Mouse (Mus musculus) forebrain, embryonic 14.5 days (tissue): ENCODE measurements at regions not wholly inside any gene's neighbourhood (a gene's known extent, or its start where the extent isn't known, plus 50 kb on each side); places are given as distances from the start of the nearest gene placed in this dataset.

ENCODE experiments used
- ATAC-seq: fragments of 200-750 bp; cut with Nextera tagmentation; 2 replicates; pipeline ENCODE4 v1.8.0; 2017; ENCODE audit warnings: mild to moderate bottlenecking, moderate library complexity
- DNase-seq: peaks from one replicate; pipeline ENCODE4 v3.0.0-alpha.2; 2015; ENCODE audit warnings: low spot score
- H3K27ac ChIP-seq: fragments of 300-500 bp; sonication (generic); 2 replicates; pipeline ENCODE4 v1.5.1; 2014; ENCODE audit warnings: low read depth, mild to moderate bottlenecking, control low read depth, low read length, moderate library complexity
- H3K27me3 ChIP-seq: fragments of 300-500 bp; sonication (generic); replicated peaks from 2 replicates; pipeline ENCODE4 v1.6.1; 2014; ENCODE audit warnings: low read length, control low read depth, mixed read lengths; ENCODE audit not compliant: control insufficient read depth, insufficient read depth
- H3K36me3 ChIP-seq: fragments of 300-500 bp; sonication (generic); 2 replicates; pipeline ENCODE4 v1.6.1; 2014; ENCODE audit warnings: low read length, control low read depth; ENCODE audit not compliant: control insufficient read depth, insufficient read depth
- H3K4me1 ChIP-seq: fragments of 300-500 bp; sonication (generic); 2 replicates; pipeline ENCODE4 v1.6.1; 2014; ENCODE audit warnings: antibody characterized with exemption, low read length, control low read depth; ENCODE audit not compliant: control insufficient read depth, insufficient read depth
- H3K4me2 ChIP-seq: fragments of 300-500 bp; sonication (generic); 2 replicates; pipeline ENCODE4 v1.6.1; 2014; ENCODE audit warnings: mild to moderate bottlenecking, control low read depth, low read length
- H3K4me3 ChIP-seq: fragments of 300-500 bp; sonication (generic); 2 replicates; pipeline ENCODE4 v1.5.1; 2014; ENCODE audit warnings: low read depth, low read length, control low read depth
- H3K9ac ChIP-seq: fragments of 300-500 bp; sonication (generic); 2 replicates; pipeline ENCODE4 v1.6.1; 2014; ENCODE audit warnings: mild to moderate bottlenecking, low read length, control low read depth, moderate library complexity
- H3K9me3 ChIP-seq: fragments of 300-500 bp; sonication (generic); replicated peaks from 2 replicates; pipeline ENCODE4 v1.6.1; 2016; ENCODE audit warnings: low read length, control low read depth, mixed read lengths; ENCODE audit not compliant: control insufficient read depth
- WGBS: fragments of 180-500 bp; shearing (Covaris S2); extraction: QIAGEN DNeasy Blood & Tissue Kit; methylation state at CpG from one replicate; pipeline ENCODE4 v1.1.7; 2014; 5-methylcytosine and 5-hydroxymethylcytosine counted together

DNA sequence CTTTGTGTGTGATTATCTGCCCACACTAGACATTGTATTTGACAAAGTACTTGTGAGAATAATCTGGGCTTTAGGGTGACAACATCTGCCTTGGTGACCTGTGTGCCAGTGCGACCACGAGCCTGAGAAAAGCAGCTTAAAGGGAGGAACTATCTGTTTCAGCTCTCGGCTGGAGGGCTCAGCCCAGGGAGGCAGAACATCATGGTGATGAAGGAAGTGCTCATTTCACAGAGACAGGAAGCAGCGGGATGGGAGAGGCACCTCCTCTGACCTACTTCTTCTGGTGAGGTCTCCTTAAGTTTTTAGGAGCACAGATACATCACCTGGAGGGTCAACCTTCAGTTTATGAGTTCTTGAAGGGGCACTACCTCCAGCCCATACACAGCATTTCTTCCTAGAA is 89.8 kb downstream of the Kif26a start:
- H3K27ac ChIP-seq: no peak overlapping the region
- H3K27me3 ChIP-seq: no peaks in the 10 kb centered on the region
- 60% methylated on average over 4 of the region's 4 CpGs for WGBS
- H3K9me3 ChIP-seq: no peaks in the 10 kb centered on the region
- H3K4me1 ChIP-seq: peaks cover 31% of the 10 kb centered on the region
- H3K9ac ChIP-seq: no peak overlapping the region
- DNase-seq (no peak), ATAC-seq (no peak)
- H3K4me2 ChIP-seq: no peak overlapping the region
- H3K4me3 ChIP-seq: no peak overlapping the region
- H3K36me3 ChIP-seq: no peaks in the 10 kb centered on the region

DNA sequence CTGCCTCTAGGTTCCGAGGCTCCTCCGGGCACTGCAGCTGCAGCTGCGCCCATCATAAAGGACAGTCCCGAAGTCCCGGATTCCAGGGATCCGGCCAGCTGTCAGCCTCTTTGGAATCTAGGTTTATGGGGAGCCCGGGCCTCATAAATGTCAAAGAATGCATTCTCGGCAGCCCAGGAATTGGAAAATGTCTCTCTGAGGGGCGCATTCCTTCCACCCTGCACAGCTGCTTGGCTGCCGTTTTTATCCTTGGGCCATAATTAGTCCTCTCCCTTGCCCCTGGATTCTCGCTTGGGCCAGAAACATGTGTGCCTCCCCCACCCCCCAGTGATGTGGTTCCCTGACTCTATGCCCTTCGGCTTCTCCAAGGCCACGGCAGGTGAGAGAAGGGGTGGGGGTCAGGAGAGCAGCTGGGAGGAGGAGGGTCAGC is 91.1 kb downstream of the Kif26a start:
- peaks cover 43% of the 10 kb centered on the region for H3K4me1 ChIP-seq
- DNase-seq (no peak), ATAC-seq (no peak)
- no peaks in the 10 kb centered on the region for H3K36me3 ChIP-seq
- no peaks in the 10 kb centered on the region for H3K27me3 ChIP-seq
- H3K4me3 ChIP-seq: no peak overlapping the region
- no peak overlapping the region for H3K4me2 ChIP-seq
- H3K9ac ChIP-seq: no peak overlapping the region
- H3K9me3 ChIP-seq: no peaks in the 10 kb centered on the region
- peak overlapping the region; percentile 55 for H3K27ac ChIP-seq
- WGBS: 58% methylated on average over 13 of the region's 13 CpGs

DNA sequence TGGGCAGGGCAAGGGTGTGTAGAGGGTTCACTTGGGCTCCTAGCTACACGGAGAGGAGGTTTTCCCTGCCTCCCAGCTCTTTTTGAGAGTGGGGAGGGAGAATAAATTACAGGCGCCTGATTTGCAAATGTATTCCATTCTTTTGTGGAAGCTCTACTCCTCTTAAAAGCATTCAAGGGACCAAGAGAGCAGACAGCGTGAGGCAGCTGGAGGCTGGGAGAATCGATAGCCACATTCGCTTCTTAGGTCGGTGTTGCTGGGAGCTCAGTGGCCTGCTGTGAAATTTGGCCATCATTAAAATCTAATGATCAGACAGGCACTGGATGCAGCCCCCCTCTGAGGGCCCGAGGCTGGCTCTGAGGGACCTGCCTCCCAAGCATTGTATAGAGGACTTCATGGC is 92.8 kb downstream of the Kif26a start:
- ATAC-seq (peak; percentile 59), DNase-seq (peak; percentile 72)
- H3K36me3 ChIP-seq: no peaks in the 10 kb centered on the region
- peak overlapping the region; percentile 76 for H3K27ac ChIP-seq
- peaks cover 48% of the 10 kb centered on the region for H3K4me1 ChIP-seq
- no peak overlapping the region for H3K4me2 ChIP-seq
- 4% methylated on average over 7 of the region's 7 CpGs for WGBS
- no peak overlapping the region for H3K4me3 ChIP-seq
- no peaks in the 10 kb centered on the region for H3K9me3 ChIP-seq
- H3K9ac ChIP-seq: 0 out of 2 replicates have a peak overlapping the region, but pooled peaks have one; percentile 17
- H3K27me3 ChIP-seq: no peaks in the 10 kb centered on the region

DNA sequence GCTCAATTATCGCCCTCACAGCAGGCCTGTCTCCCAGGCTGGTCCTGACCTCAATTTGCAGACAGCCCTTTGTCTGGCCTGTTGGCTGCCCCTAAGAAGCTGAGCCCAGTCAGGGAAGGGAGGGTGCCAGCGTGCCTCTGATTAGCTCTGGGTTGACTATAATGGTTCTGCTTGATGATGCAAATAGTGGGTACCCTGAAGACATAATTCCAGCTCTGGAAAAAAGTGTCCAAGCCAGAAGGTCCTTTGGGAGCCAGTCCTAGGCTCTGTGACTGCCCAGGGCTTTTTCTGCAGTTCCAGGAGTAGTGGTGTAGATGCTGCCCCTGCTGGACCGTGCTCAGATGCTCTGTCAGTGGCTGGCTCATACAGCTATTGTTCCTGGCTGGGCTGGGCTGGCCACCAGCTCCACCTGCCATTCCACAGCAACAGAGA is 95.7 kb downstream of the Kif26a start:
- Histone ChIP-seq H3K4me1 (peaks cover 47% of the 10 kb centered on the region), H3K9ac (no peak overlapping the region), H3K9me3 (no peaks in the 10 kb centered on the region), H3K27ac (peak overlapping the region; percentile 68; the same call in 1 of the 2 replicates), H3K4me3 (no peak overlapping the region), H3K36me3 (no peaks in the 10 kb centered on the region), H3K27me3 (no peaks in the 10 kb centered on the region), H3K4me2 (no peak overlapping the region)
- DNase-seq (peak; percentile 67), ATAC-seq (peak; percentile 51)
- 5% methylated on average over 3 of the region's 3 CpGs for WGBS

GRCm38 (mm10) chr12:112243231-112243630 is 97.2 kb downstream of the Kif26a start:
- no peak overlapping the region for H3K9ac ChIP-seq
- no peaks in the 10 kb centered on the region for H3K36me3 ChIP-seq
- no peak overlapping the region for H3K4me3 ChIP-seq
- DNase-seq (no peak), ATAC-seq (no peak)
- peaks cover 43% of the 10 kb centered on the region for H3K4me1 ChIP-seq
- no peaks in the 10 kb centered on the region for H3K27me3 ChIP-seq
- no peaks in the 10 kb centered on the region for H3K9me3 ChIP-seq
- H3K27ac ChIP-seq: 0 out of 2 replicates have a peak overlapping the region, but pooled peaks have one; percentile 44
- no peak overlapping the region for H3K4me2 ChIP-seq
- 70% methylated on average over 5 of the region's 5 CpGs for WGBS

DNA sequence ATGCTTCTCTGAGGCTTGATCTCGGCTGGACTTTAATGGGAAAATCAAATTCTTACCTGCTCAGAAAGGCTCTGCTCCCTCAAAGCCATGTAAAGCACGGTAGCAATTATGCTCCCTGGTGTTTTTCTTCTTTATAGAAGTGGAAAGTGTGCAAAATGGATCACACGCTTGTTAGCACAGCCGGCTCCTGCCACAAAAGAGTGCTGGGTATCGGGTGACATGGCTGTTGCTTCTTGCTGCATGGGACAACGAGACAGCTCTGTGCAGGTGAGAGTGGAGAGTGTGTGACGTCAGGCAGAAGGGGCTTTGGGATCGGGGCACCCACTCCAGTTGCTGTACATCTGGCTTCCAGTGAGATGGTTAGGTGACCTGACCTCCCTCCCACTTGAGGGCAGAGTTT is 104.9 kb downstream of the Kif26a start:
- WGBS: 42% methylated on average over 8 of the region's 8 CpGs
- no peak for DNase-seq

DNA sequence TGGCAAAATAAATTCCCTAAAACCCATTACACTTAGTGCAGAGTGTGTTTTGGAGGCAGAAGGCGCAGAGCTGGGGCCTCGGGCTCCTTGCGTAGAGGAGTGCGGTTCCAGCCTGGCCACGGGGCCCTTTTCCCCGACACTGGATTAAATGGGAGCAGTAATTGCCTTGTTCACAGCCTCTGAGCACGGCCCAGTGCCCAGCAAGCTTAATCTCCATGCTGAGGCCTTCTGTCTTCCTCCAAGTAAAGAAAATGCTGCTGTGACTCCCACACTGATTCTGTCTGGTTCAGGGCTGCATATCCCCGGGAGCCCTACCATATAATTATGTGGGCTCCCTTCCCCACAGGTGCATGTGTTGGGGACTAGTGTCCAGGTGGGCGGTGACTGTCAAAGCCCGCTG is 107.5 kb downstream of the Kif26a start:
- Histone ChIP-seq H3K4me1 (no peaks in the 10 kb centered on the region), H3K4me2 (no peak overlapping the region), H3K27me3 (no peaks in the 10 kb centered on the region), H3K9ac (no peak overlapping the region), H3K27ac (no peak overlapping the region), H3K36me3 (no peaks in the 10 kb centered on the region), H3K4me3 (no peak overlapping the region), H3K9me3 (no peaks in the 10 kb centered on the region)
- DNase-seq (peak; percentile 50), ATAC-seq (peak; percentile 46)
- 31% methylated on average over 10 of the region's 10 CpGs for WGBS

More for the DNA sequence above, 104.9 kb downstream of the Kif26a start:
- Histone ChIP-seq H3K27me3 (no peaks in the 10 kb centered on the region), H3K36me3 (no peaks in the 10 kb centered on the region), H3K9ac (no peak overlapping the region), H3K27ac (no peak overlapping the region), H3K4me3 (no peak overlapping the region), H3K9me3 (no peaks in the 10 kb centered on the region), H3K4me2 (no peak overlapping the region), H3K4me1 (0 out of 2 replicates have a peak, but pooled peaks cover 3% of the 10 kb centered on the region)
- ATAC-seq: no peak

DNA sequence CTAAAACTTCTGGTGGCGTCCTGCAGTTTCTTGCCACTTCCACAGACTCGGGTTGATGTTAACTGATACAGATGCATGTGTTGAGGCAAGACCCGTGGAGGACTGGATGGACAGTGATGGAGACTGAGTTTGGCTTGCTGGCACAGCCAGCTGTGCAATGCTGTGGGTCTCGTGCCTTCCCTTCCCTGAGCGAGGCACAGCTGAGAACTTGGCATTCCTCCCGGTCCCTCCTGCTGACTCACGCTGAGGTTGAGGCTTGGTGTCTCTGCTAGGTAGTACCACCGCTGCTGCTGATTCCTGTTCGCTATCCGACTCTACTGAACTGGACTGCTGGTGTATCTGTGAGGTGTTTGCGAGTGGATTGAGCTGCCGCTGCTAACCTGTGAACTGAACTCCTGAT is 109.2 kb downstream of the Kif26a start:
- ATAC-seq: no peak
- Histone ChIP-seq H3K27me3 (no peaks in the 10 kb centered on the region), H3K9ac (no peak overlapping the region), H3K36me3 (no peaks in the 10 kb centered on the region), H3K4me1 (no peaks in the 10 kb centered on the region), H3K4me3 (no peak overlapping the region), H3K27ac (no peak overlapping the region), H3K9me3 (no peaks in the 10 kb centered on the region), H3K4me2 (no peak overlapping the region)
- WGBS: 85% methylated on average over 12 of the region's 12 CpGs
- DNase-seq: no peak

GRCm38 (mm10) chr12:112257691-112258090 is 111.7 kb downstream of the Kif26a start:
- Histone ChIP-seq H3K4me1 (no peaks in the 10 kb centered on the region), H3K9ac (no peak overlapping the region), H3K27ac (no peak overlapping the region), H3K4me3 (no peak overlapping the region), H3K36me3 (no peaks in the 10 kb centered on the region), H3K4me2 (no peak overlapping the region), H3K27me3 (no peaks in the 10 kb centered on the region), H3K9me3 (no peaks in the 10 kb centered on the region)
- 24% methylated on average over 11 of the region's 11 CpGs for WGBS
- DNase-seq (no peak), ATAC-seq (no peak)
